Mouse (Mus musculus) forebrain, embryonic 10.5 days (tissue): Measurements from ENCODE around the gene 9230110F15Rik. TPM values are rescaled to one million over a fixed set of nuclear protein-coding genes. Genes with fewer than 3 reads are reported as not detected.
"Not testable (repeated sequence)": the region's sequence is repeated elsewhere in the genome, so short reads cannot be mapped to it uniquely, and the experiment has no call there.

Experiments used
- DNase-seq: peaks from one replicate; pipeline ENCODE4 v3.0.0-alpha.2; 2017; ENCODE audit warnings: low spot score; ENCODE audit errors: extremely low spot score
- H3K27ac ChIP-seq: fragments of 300-500 bp; sonication (generic); 2 replicates; pipeline ENCODE4 v1.5.1; 2016; ENCODE audit warnings: mild to moderate bottlenecking
- H3K27me3 ChIP-seq: fragments of 300-500 bp; sonication (generic); 2 replicates; pipeline ENCODE4 v1.6.1; 2016; ENCODE audit warnings: mild to moderate bottlenecking; ENCODE audit not compliant: poor library complexity, severe bottlenecking
- H3K36me3 ChIP-seq: fragments of 300-500 bp; sonication (generic); replicated peaks from 2 replicates; pipeline ENCODE4 v1.6.1; 2016; ENCODE audit warnings: mild to moderate bottlenecking, moderate library complexity
- H3K4me1 ChIP-seq: fragments of 300-500 bp; sonication (generic); 2 replicates; pipeline ENCODE4 v1.6.1; 2016
- H3K4me3 ChIP-seq: fragments of 300-500 bp; sonication (generic); 2 replicates; pipeline ENCODE4 v1.5.1; 2016; ENCODE audit warnings: mild to moderate bottlenecking, moderate library complexity
- H3K9me3 ChIP-seq: fragments of 300-500 bp; sonication (generic); 2 replicates; pipeline ENCODE4 v1.6.1; 2016; ENCODE audit warnings: mild to moderate bottlenecking, moderate library complexity
- WGBS: fragments of 180-500 bp; shearing (Covaris S2); methylation state at CpG from one replicate; pipeline ENCODE4 v1.1.7; 2016; 5-methylcytosine and 5-hydroxymethylcytosine counted together
- polyA plus RNA-seq: library from polyadenylated mRNA; unstranded; fragments of >200 nt; fragmentation: Nextera tagmentation; extraction: Ambion mirVana; gene quantifications from 2 replicates; pipeline ENCODE4 v1.2.1, GENCODE M21; 2016

9230110F15Rik gene
- not detected in 2 replicates for polyA plus RNA-seq

DNA sequence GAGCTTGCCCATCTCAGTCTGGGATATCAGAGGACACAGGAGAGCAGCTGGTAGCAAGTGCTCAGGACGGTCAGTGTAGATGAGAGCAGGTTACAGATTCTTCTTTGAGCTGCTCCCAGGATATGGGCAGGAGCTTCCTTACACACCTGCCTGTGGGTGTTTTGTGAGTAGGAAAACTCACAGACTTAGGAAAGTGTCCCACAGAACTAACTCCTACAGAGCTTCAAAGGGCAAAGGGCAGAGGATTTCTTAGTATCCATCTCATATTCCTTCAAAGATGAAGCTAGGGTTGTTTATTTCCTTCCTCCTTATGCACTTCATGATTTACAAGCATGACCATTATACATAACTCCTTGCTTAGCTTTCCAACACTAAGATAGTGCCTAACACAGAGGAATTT lies at the start of gene 9230110F15Rik:
Gene 9230110F15Rik (minus strand): TSS at position 101 of the 400 bp plus-strand sequence.
- 0 out of 2 replicates have a peak, but pooled peaks cover 12% of the 10 kb centered on the region for H3K9me3 ChIP-seq
- no peak within 1 kb of the TSS for H3K27ac ChIP-seq
- H3K27me3 ChIP-seq, result no peaks in the 10 kb centered on the region
- no peak for DNase-seq
- 79% methylated on average over 1 of the region's 1 CpGs for WGBS
- no peak within 1 kb of the TSS for H3K4me3 ChIP-seq
- no peaks in the 10 kb centered on the region for H3K36me3 ChIP-seq
- no peaks in the 10 kb centered on the region for H3K4me1 ChIP-seq

DNA sequence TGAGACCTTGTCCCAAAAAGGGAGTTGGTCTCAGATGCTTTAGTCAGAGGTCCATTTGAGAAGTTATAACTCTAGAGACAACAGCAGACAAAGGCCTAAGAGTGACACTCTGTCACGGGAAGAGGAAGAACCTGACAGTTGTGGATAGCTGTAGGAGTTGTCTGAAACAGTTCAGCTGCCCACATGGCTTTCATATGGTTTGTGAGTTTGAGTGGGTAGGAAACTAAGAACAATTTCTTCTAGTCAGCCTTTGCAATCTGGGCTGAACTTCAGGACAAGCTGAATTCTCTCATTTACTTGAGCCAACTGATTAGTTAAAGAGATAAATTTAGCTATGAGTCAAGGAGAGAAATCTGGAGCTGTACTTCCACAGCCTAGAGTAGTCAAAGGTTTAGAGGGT lies 49.2 kb upstream of the 9230110F15Rik start:
- not testable (repeated sequence) for H3K4me1 ChIP-seq, H3K36me3 ChIP-seq, DNase-seq, H3K27ac ChIP-seq, H3K4me3 ChIP-seq, H3K27me3 ChIP-seq
- 72% methylated on average over 1 of the region's 1 CpGs for WGBS
- H3K9me3 ChIP-seq, result peaks cover 24% of the 10 kb centered on the region

DNA sequence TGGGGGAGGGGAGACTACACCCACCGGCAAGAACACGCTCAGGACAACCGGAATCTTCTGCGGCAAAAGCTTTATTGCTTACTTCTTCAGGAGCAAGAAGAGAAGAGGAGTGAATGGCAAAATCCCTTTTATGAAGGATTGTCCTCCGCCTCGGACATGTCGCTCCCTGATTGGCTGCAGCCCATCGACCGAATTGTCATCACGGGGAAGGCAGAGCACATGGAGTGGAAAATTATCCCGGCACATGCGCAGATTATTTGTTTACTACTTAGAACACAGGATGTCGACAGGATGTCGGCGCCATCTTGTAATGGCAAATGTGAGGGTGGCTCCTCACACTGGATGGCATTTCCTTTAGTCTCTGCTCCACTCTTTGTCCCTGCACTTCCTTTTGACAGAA lies 26.1 kb downstream of the 9230110F15Rik start:
- H3K27ac ChIP-seq, H3K4me3 ChIP-seq, H3K27me3 ChIP-seq, H3K36me3 ChIP-seq, H3K4me1 ChIP-seq, DNase-seq: not testable (repeated sequence)
- peaks cover 29% of the 10 kb centered on the region for H3K9me3 ChIP-seq
- WGBS, result 93% methylated on average over 15 of the region's 15 CpGs

DNA sequence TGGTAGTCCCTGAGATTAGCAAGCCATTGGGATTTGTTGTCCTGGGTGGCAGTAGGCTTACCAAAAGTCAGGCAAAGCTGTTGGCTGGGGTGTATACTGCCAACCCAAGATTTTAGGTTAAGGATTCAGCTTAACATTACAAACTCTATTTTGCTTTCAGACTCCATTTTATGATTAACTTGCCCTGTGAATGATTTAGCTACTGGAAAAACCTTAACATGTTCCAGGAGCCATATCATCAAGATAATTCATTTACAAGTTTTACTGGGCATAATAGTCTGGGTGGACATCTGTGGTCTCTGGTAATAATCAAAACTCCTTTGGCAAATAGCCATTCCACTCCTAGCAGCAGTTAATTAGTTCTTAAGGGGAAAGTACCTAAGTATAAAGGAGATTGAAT lies 45.8 kb downstream of the 9230110F15Rik start:
- Histone ChIP-seq H3K9me3 (peaks cover 40% of the 10 kb centered on the region), H3K4me1 (no peaks in the 10 kb centered on the region), H3K27ac (no peak overlapping the region), H3K36me3 (no peaks in the 10 kb centered on the region), H3K27me3 (no peaks in the 10 kb centered on the region), H3K4me3 (no peak overlapping the region)
- DNase-seq, result no peak

DNA sequence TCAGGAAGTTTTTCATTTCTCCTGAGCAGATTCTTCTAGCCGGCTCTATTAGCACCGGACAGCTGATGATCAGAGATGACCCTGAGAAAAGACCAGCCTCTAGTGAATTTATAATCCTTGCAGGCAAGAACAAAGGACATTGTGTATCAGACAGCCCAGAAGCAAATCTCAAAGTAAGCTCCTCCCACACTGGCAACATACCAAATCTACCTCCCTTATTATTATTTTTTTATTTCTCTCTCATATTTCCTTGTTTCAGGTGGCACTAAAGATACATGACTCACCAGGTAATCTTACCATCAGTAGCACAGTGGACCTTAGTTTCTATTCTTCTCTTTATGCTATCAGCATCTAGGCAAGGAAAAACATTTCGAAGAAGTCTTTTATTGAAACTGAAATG lies 53.9 kb downstream of the 9230110F15Rik start, which contains the start of the genes Gm27235 and D730048I06Rik:
Gene Gm27235 (minus strand): TSS at position 101 of the 400 bp plus-strand sequence.
Gene D730048I06Rik (minus strand): TSS at position 112 of the 400 bp plus-strand sequence.
- no peaks in the 10 kb centered on the region for H3K4me1 ChIP-seq
- WGBS, result 89% methylated on average over 3 of the region's 3 CpGs
- H3K27ac ChIP-seq, result no peak within 1 kb of the TSS
- no peaks in the 10 kb centered on the region for H3K27me3 ChIP-seq
- H3K36me3 ChIP-seq, result no peaks in the 10 kb centered on the region
- no peak for DNase-seq
- H3K9me3 ChIP-seq, result peaks cover 47% of the 10 kb centered on the region
- H3K4me3 ChIP-seq, result no peak within 1 kb of the TSS

Other genes starting within 250 kb of the 9230110F15Rik start
- not detected in 2 replicates for gene Pate4, start 232.2 kb downstream of the 9230110F15Rik start, polyA plus RNA-seq
- gene Pate3, start 195.9 kb downstream of the 9230110F15Rik start, polyA plus RNA-seq, result 0.20 TPM in 1 of 2 replicates, not detected in the other
- not detected in 2 replicates for gene Pate1, start 156.8 kb downstream of the 9230110F15Rik start, polyA plus RNA-seq
- gene Gm17677, start 103.1 kb downstream of the 9230110F15Rik start, polyA plus RNA-seq, result not detected in 2 replicates
- not detected in 2 replicates for gene Gm17727, start 66.0 kb downstream of the 9230110F15Rik start, polyA plus RNA-seq
- not detected in 2 replicates for gene Gm27235, start 54.0 kb downstream of the 9230110F15Rik start, polyA plus RNA-seq
- not detected in 2 replicates for gene D730048I06Rik, start 54.0 kb downstream of the 9230110F15Rik start, polyA plus RNA-seq
- gene 9230113P08Rik, start 64.3 kb upstream of the 9230110F15Rik start, polyA plus RNA-seq, result not detected in 2 replicates